Mouse (Mus musculus) embryonic facial prominence, embryonic 10.5 days (tissue): ENCODE results near the gene Ssu72. TPM values are rescaled to one million over a fixed set of nuclear protein-coding genes. Genes with fewer than 3 reads are reported as not detected.
"Not testable (repeated sequence)": the region's sequence is repeated elsewhere in the genome, so short reads cannot be mapped to it uniquely, and the experiment has no call there.

Experiments
- DNase-seq: peaks from one replicate; pipeline ENCODE4 v3.0.0-alpha.2; 2017; ENCODE audit warnings: low spot score
- H3K27ac ChIP-seq: fragments of 300-500 bp; sonication (generic); replicated peaks from 2 replicates; pipeline ENCODE4 v1.5.1; 2016; ENCODE audit warnings: mild to moderate bottlenecking
- H3K27me3 ChIP-seq: fragments of 300-500 bp; sonication (generic); replicated peaks from 2 replicates; pipeline ENCODE4 v1.6.1; 2016; ENCODE audit warnings: low read depth, mild to moderate bottlenecking; ENCODE audit not compliant: poor library complexity, severe bottlenecking
- H3K36me3 ChIP-seq: fragments of 300-500 bp; sonication (generic); replicated peaks from 2 replicates; pipeline ENCODE4 v1.6.1; 2016; ENCODE audit warnings: mild to moderate bottlenecking, moderate library complexity
- H3K4me1 ChIP-seq: fragments of 300-500 bp; sonication (generic); 2 replicates; pipeline ENCODE4 v1.6.1; 2016
- H3K4me3 ChIP-seq: fragments of 300-500 bp; sonication (generic); 2 replicates; pipeline ENCODE4 v1.5.1; 2016; ENCODE audit warnings: mild to moderate bottlenecking, moderate library complexity
- H3K9me3 ChIP-seq: fragments of 300-500 bp; sonication (generic); 2 replicates; pipeline ENCODE4 v1.6.1; 2016; ENCODE audit warnings: mild to moderate bottlenecking
- WGBS: fragments of 180-500 bp; shearing (Covaris S2); methylation state at CpG from one replicate; pipeline ENCODE4 v1.1.7; 2016; 5-methylcytosine and 5-hydroxymethylcytosine counted together
- polyA plus RNA-seq: library from polyadenylated mRNA; unstranded; fragments of >200 nt; fragmentation: Nextera tagmentation; extraction: Ambion mirVana; gene quantifications from 2 replicates; pipeline ENCODE4 v1.2.1, GENCODE M21; 2016

Gene Ssu72
- polyA plus RNA-seq: 158 and 167 TPM in 2 replicates

- DNase-seq: peak; percentile 95
- Histone ChIP-seq H3K9me3 (no peaks in the 10 kb centered on the region), H3K36me3 (0 out of 2 replicates have a peak, but pooled peaks cover 4% of the 10 kb centered on the region), H3K27me3 (no peaks in the 10 kb centered on the region), H3K27ac (peak within 1 kb of the TSS; percentile 93), H3K4me1 (peaks cover 22% of the 10 kb centered on the region), H3K4me3 (peak within 1 kb of the TSS; percentile 92)
- WGBS: under 1% methylated on average over 83 of the region's 83 CpGs
Measured at GRCm38 (mm10) chr4:155704721-155705591, at the start of gene Ssu72. Gene Ssu72, plus strand, starts transcription at chr4:155704800.

- H3K9me3 ChIP-seq: no peaks in the 10 kb centered on the region
- DNase-seq: no peak
Measured at GRCm38 (mm10) chr4:155656214-155656751, 48.3 kb upstream of the Ssu72 start.

GRCm38 (mm10) chr4:155658961-155659360 is 45.6 kb upstream of the Ssu72 start:
- H3K4me1 ChIP-seq: peaks cover 16% of the 10 kb centered on the region
- peaks cover 36% of the 10 kb centered on the region for H3K36me3 ChIP-seq
- H3K27ac ChIP-seq: no peak overlapping the region
- 93% methylated on average over 10 of the region's 10 CpGs for WGBS
- no peaks in the 10 kb centered on the region for H3K9me3 ChIP-seq
- H3K27me3 ChIP-seq: peaks cover 34% of the 10 kb centered on the region
- H3K4me3 ChIP-seq: no peak overlapping the region
- DNase-seq: no peak

More at GRCm38 (mm10) chr4:155656214-155656751, 48.3 kb upstream of the Ssu72 start:
- H3K27ac ChIP-seq: no peak overlapping the region
- H3K4me3 ChIP-seq: no peak overlapping the region
- H3K36me3 ChIP-seq: peaks cover 45% of the 10 kb centered on the region
- peaks cover 43% of the 10 kb centered on the region for H3K4me1 ChIP-seq
- peaks cover 61% of the 10 kb centered on the region for H3K27me3 ChIP-seq
- WGBS: 92% methylated on average over 13 of the region's 13 CpGs

- peaks cover 17% of the 10 kb centered on the region for H3K27me3 ChIP-seq
- H3K4me3 ChIP-seq: no peak overlapping the region
- no peak overlapping the region for H3K27ac ChIP-seq
- no peaks in the 10 kb centered on the region for H3K9me3 ChIP-seq
- H3K4me1 ChIP-seq: no peaks in the 10 kb centered on the region
- peaks cover 47% of the 10 kb centered on the region for H3K36me3 ChIP-seq
- DNase-seq: no peak
- 94% methylated on average over 12 of the region's 12 CpGs for WGBS
Measured at GRCm38 (mm10) chr4:155660641-155661040, 44.0 kb upstream of the Ssu72 start.

- Histone ChIP-seq H3K36me3 (peaks cover 12% of the 10 kb centered on the region; the same call in 1 of the 2 replicates), H3K27me3 (no peaks in the 10 kb centered on the region), H3K9me3 (no peaks in the 10 kb centered on the region), H3K4me3 (no peak overlapping the region), H3K4me1 (peaks cover 12% of the 10 kb centered on the region), H3K27ac (no peak overlapping the region)
- no peak for DNase-seq
Measured at GRCm38 (mm10) chr4:155666903-155667302, 37.7 kb upstream of the Ssu72 start.

- Histone ChIP-seq H3K4me3 (peak within 1 kb of the TSS; percentile 84), H3K9me3 (no peaks in the 10 kb centered on the region), H3K27me3 (no peaks in the 10 kb centered on the region), H3K27ac (peak within 1 kb of the TSS; percentile 86), H3K36me3 (peaks cover 12% of the 10 kb centered on the region; the same call in 1 of the 2 replicates), H3K4me1 (peaks cover 12% of the 10 kb centered on the region)
- WGBS: under 1% methylated on average over 73 of the region's 73 CpGs
- peak; percentile 98 for DNase-seq
Measured at GRCm38 (mm10) chr4:155668689-155669597, 35.7 kb upstream of the Ssu72 start, which contains the start of gene Mib2. Gene Mib2, minus strand, starts transcription at chr4:155669198.

- Histone ChIP-seq H3K4me1 (peaks cover 12% of the 10 kb centered on the region), H3K9me3 (no peaks in the 10 kb centered on the region), H3K4me3 (peak overlapping the region; percentile 84), H3K27me3 (no peaks in the 10 kb centered on the region), H3K36me3 (peaks cover 9% of the 10 kb centered on the region; the same call in 1 of the 2 replicates), H3K27ac (no peak overlapping the region)
- no peak for DNase-seq
- 2% methylated on average over 8 of the region's 8 CpGs for WGBS
Measured at GRCm38 (mm10) chr4:155669598-155670075, 35.0 kb upstream of the Ssu72 start.

- peaks cover 12% of the 10 kb centered on the region for H3K4me1 ChIP-seq
- not testable (repeated sequence) for H3K9me3 ChIP-seq, DNase-seq, H3K27ac ChIP-seq, H3K36me3 ChIP-seq, H3K27me3 ChIP-seq
- 55% methylated on average over 4 of the region's 4 CpGs for WGBS
- H3K4me3 ChIP-seq: peak overlapping the region; percentile 84; the same call in 1 of the 2 replicates
Measured at GRCm38 (mm10) chr4:155670236-155670635, 34.4 kb upstream of the Ssu72 start.

GRCm38 (mm10) chr4:155672082-155672481 is 32.5 kb upstream of the Ssu72 start:
- 69% methylated on average over 2 of the region's 2 CpGs for WGBS
- H3K9me3 ChIP-seq: no peaks in the 10 kb centered on the region
- no peak overlapping the region for H3K27ac ChIP-seq
- DNase-seq: no peak
- no peaks in the 10 kb centered on the region for H3K36me3 ChIP-seq
- no peaks in the 10 kb centered on the region for H3K27me3 ChIP-seq
- H3K4me3 ChIP-seq: no peak overlapping the region
- peaks cover 12% of the 10 kb centered on the region for H3K4me1 ChIP-seq

GRCm38 (mm10) chr4:155675991-155676390 is 28.6 kb upstream of the Ssu72 start:
- DNase-seq: no peak
- no peaks in the 10 kb centered on the region for H3K9me3 ChIP-seq
- 85% methylated on average over 2 of the region's 2 CpGs for WGBS
- no peaks in the 10 kb centered on the region for H3K36me3 ChIP-seq
- H3K4me1 ChIP-seq: no peaks in the 10 kb centered on the region
- H3K4me3 ChIP-seq: no peak overlapping the region
- H3K27ac ChIP-seq: no peak overlapping the region
- no peaks in the 10 kb centered on the region for H3K27me3 ChIP-seq

- H3K4me3 ChIP-seq, H3K27me3 ChIP-seq, H3K27ac ChIP-seq, DNase-seq, H3K36me3 ChIP-seq, H3K4me1 ChIP-seq, H3K9me3 ChIP-seq: not testable (repeated sequence)
- WGBS: 90% methylated on average over 16 of the region's 19 CpGs
Measured at GRCm38 (mm10) chr4:155683670-155684277, 20.8 kb upstream of the Ssu72 start.

GRCm38 (mm10) chr4:155687764-155688163 is 16.8 kb upstream of the Ssu72 start:
- not testable (repeated sequence) for DNase-seq, H3K27me3 ChIP-seq, H3K27ac ChIP-seq, H3K36me3 ChIP-seq, H3K4me3 ChIP-seq, H3K9me3 ChIP-seq, H3K4me1 ChIP-seq
- 85% methylated on average over 4 of the region's 4 CpGs for WGBS
